Mouse (Mus musculus) ovary, adult 10 weeks (tissue): ENCODE results near the gene Naglu. TPM values are rescaled to one million over a fixed set of nuclear protein-coding genes. Genes with fewer than 3 reads are reported as not detected.

Experiments
- polyA plus RNA-seq: library from polyadenylated mRNA; stranded (reverse); fragments of 350-450 nt; fragmentation: Illumina TruSeq; extraction: RNeasy Lipid Tissue Mini Kit (QIAGEN cat#74804); gene quantifications from one replicate; pipeline ENCODE4 v1.2.3, GENCODE M21; 2014

The Naglu gene
- polyA plus RNA-seq, result 1.3 TPM

DNA sequence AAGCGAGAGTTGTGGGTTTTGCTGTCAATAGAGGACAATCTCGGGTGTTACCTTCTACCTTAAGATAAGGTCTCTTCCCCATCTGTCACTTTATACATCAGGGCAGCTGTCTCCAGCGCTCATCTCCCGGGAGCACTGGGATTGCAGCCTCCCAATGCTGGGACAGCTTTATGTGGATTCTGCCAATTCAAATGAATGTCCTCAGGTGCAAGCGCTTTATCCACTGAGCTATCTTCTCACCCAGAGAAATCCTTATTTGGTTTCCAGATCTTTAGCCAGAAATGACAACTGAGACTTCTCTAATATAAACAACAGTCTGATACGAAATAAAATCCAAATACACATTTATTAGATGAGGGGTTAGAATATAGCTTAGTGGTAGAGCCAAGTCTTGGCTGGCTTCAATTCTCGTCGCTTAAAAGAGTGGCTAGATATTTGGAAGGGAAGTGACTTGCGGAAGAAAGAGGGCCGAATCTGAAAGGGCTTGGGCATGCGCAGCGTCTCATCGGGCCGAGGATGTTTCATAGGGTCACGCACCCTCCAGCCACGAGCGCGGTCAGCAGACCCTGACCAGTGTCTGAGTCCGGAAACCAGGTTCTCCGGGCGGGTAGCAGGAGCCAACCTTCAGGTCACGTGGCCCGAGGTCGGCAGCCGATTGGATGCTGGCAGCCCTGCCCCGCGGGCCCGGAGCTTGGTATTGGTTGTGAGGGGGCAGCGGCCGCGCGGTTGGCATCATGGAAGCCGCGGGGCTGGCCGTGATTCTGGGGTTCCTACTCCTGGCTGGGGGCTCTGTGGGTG, at the start of gene Naglu:
Gene Naglu (plus strand): TSS at position 622 of the 798 bp plus-strand sequence.

DNA sequence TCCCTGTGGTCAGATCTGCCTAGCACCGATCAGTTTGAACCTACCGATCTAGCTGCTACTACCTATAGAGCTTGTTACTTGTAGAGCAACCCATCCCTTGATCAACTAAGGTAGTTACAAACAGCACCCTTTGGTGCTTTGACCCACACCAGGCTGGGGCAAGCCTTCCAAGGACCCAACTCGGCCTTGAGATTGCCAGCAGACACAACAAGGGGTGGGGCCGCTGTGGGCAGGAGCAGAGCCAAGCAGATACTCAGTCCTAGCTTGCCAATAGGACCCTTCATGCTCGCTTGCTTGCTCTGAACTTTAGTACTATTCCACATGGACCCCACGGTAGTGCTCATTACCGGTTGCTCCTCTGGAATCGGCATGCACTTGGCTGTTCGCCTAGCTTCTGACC, 8.3 kb downstream of the Naglu start, which contains the start of gene Hsd17b1:
Gene Hsd17b1 (plus strand): TSS at position 291 of the 400 bp plus-strand sequence.

DNA sequence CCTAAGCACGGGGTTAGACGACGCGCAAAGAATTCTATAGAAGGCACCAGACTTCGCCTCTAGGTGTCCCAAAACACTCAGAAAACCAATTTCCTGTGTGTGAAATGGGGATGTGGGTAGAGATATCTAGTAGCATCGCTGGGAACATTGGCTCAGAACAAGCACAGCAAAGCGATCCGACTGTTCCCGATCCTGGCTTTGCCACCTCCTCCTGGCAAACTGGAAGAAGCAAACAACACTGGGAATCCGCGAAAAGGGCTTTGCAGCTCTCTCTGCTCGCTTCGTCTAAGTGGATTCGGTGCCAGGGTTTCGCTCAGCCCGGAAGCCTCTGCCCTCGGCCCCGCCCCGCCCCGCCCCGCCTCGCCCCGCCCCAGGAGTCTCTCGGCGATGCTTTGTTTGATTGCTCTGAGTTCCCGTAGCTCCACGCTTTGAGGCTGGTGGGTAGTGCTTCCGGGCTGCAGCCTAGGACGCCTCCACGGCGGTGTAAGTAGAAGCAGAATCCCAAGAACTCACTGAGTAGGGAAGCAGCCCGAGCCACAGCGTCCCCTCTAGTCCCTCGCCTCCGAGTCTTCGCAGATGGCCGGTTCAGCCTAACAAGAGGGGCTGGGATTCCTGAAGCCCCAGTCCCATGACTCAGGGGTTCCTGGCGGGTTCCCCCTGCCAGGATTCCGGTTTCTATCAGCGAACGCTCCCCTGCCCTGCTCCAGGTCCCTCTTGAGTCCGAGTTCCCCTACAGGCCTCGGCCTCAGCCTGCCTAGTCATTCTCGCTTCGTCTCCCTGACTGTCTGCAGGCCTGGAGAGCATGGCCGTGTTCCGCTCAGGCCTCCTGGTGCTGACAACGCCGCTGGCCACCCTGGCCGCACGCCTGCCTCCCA, 12.6 kb downstream of the Naglu start, which contains the start of gene Coasy:
Gene Coasy (plus strand): TSS at position 358 of the 875 bp plus-strand sequence.

DNA sequence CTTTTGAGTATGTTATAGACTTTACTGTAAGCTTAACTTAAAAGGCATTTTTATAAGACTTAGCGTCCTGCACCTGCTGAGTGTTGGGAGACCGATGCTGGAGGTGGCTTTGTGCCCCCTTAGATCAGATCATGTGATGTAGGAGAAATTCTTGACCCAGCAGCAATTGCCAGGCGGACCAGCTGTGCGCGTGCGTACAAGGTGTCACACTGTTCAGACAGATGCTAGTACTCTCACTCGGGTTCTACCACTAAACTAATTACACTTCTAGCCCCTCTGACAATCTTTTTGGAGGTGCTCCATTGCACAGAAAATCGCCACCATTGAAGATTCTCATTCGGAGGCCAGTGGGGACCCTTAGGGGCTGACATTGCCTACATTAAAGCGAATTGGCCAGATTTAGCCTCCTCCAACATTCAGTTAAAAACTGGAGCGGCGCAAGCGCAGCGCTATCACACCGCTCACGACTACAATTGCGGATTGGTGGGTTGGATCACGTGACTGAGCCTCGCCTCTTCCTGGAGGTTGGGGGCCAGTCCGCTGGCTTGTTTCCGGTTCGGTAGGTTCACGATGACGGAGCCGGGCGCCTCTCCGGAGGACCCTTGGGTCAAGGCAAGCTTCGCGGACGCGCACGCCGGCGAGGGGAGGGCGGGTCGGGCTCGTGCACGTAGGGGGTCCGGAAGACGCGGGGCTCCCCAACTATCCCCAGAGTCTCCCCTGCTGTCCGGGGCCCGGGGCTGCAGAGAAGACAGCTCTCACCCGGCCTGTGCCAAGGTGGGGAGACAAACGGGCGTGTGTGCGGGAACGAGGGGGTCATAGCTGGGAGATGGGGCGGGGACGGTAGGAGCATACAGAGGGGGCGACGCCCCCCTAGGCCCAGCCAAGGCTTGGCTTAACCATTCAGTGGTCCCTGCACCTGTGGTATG, 17.2 kb downstream of the Naglu start, which contains the start of gene Mlx:
Gene Mlx (plus strand): TSS at position 522 of the 926 bp plus-strand sequence.

GRCm38 (mm10) chr11:101095314-101096024, 25.7 kb downstream of the Naglu start, which contains the start of gene Psmc3ip:
Gene Psmc3ip (minus strand): TSS chr11:101095436.

DNA sequence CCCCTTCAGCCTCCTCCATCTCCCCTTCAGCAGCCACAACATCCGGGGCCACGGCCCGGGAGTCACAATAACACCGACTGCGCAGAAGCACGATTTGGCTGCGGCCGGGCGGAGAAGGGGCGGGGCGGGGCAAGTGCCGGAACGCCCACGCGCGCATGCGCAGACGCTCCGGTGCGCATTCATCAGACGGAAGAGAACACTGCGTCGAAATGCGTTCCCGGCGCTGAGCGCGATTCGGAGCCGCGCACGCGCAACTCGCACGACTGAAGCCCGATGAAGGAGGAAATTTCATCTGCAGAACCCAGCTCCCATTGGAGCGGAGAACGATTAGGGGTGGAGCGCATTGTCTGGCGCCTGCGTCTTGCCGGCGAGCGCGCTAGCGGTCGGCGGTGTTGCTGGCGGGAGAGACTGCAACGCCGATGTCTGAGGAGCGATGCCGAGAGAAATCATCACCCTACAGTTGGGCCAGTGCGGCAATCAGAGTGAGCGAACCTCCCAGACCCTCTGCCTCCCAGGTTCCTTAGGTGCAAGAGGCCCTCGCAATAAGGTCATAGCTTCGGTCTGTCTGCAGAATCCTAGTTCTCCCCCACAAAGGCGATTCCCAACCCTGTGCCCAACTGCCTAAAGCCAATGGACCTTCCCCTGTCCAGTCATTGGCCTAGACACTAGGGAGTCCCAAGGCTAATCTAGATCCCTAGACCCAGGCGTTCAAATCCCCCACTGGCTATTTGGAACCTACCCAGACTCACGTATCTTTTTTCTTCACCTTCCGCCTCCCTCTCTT, 50.1 kb downstream of the Naglu start, which contains the start of the genes Retreg3 and Tubg1:
Gene Retreg3 (minus strand): TSS at position 133 of the 784 bp plus-strand sequence.
Gene Tubg1 (plus strand): TSS at position 178 of the 784 bp plus-strand sequence.

Other genes starting within 250 kb of the Naglu start
- gene Stat5b, start 219.3 kb upstream of the Naglu start, polyA plus RNA-seq, result 8.5 TPM
- 5.4 TPM for gene Stat5a, start 210.7 kb upstream of the Naglu start, polyA plus RNA-seq
- gene Stat3, start 130.5 kb upstream of the Naglu start, polyA plus RNA-seq, result 20.3 TPM
- 186 TPM for gene Cavin1, start 99.1 kb upstream of the Naglu start, polyA plus RNA-seq
- gene Atp6v0a1, start 60.6 kb upstream of the Naglu start, polyA plus RNA-seq, result 64.6 TPM
- 159 TPM for gene Hsd17b1, start 8.4 kb downstream of the Naglu start, polyA plus RNA-seq
- 6.9 TPM for gene Coasy, start 12.6 kb downstream of the Naglu start, polyA plus RNA-seq
- gene Mlx, start 17.3 kb downstream of the Naglu start, polyA plus RNA-seq, result 28.9 TPM
- gene Psmc3ip, start 25.4 kb downstream of the Naglu start, polyA plus RNA-seq, result 10.6 TPM
- 48.5 TPM for gene Retreg3, start 49.9 kb downstream of the Naglu start, polyA plus RNA-seq
- gene Tubg1, start 49.9 kb downstream of the Naglu start, polyA plus RNA-seq, result 1.2 TPM
- not detected for gene Tubg2, start 85.9 kb downstream of the Naglu start, polyA plus RNA-seq
- 0.48 TPM for gene Cntnap1, start 100.5 kb downstream of the Naglu start, polyA plus RNA-seq
- gene Plekhh3, start 101.3 kb downstream of the Naglu start, polyA plus RNA-seq, result 0.48 TPM
- gene Ccr10, start 105.4 kb downstream of the Naglu start, polyA plus RNA-seq, result not detected
- 28.3 TPM for gene Ezh1, start 156.5 kb downstream of the Naglu start, polyA plus RNA-seq
- gene Ramp2, start 176.0 kb downstream of the Naglu start, polyA plus RNA-seq, result 10.1 TPM
- 62.5 TPM for gene Vps25, start 183.7 kb downstream of the Naglu start, polyA plus RNA-seq
- not detected for gene Wnk4, start 190.6 kb downstream of the Naglu start, polyA plus RNA-seq
- gene Cntd1, start 209.0 kb downstream of the Naglu start, polyA plus RNA-seq, result 1.3 TPM
- 3.5 TPM for gene Coa3, start 209.1 kb downstream of the Naglu start, polyA plus RNA-seq
- gene Becn1, start 232.3 kb downstream of the Naglu start, polyA plus RNA-seq, result 83.0 TPM
- gene Psme3, start 246.2 kb downstream of the Naglu start, polyA plus RNA-seq, result 240 TPM